Mouse (Mus musculus) layer of hippocampus, adult 9-11 months (tissue): ENCODE data around the gene Uhrf1.

ENCODE experiments used
- DNase-seq: peaks from one replicate; pipeline ENCODE4 v3.0.0; 2022

Uhrf1 gene

DNA sequence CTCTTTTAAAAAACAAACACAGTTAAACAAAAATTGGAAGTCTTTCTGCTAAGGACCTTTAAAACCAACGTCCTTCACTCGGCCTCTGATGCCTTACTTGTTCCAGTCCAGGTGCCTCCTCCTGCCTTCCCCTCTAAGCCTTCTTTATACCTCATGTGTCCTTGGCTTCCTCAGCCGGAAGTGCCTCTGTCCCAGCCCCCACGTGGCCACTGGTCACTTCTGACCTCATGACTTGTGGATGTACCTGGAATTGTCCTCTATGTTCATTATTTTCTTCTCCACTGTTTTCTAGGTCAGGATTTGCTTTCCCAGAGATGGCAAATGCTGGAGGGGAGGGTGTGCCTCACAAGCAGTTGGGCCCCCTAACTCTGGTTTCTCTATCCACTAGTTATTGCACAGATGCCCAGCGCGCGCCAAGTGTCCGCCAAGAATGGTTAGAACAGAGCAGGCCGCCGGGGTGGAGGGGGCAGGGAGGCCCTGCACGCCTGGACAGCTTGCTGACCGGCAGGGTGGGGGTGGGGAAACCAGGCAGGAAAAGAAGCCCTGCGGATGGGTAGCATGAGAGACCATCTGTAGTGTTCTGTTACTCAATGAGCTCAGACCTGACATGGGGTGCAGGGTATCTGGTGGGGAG, 641 bp upstream of the Uhrf1 start:
- no peak for DNase-seq

DNA sequence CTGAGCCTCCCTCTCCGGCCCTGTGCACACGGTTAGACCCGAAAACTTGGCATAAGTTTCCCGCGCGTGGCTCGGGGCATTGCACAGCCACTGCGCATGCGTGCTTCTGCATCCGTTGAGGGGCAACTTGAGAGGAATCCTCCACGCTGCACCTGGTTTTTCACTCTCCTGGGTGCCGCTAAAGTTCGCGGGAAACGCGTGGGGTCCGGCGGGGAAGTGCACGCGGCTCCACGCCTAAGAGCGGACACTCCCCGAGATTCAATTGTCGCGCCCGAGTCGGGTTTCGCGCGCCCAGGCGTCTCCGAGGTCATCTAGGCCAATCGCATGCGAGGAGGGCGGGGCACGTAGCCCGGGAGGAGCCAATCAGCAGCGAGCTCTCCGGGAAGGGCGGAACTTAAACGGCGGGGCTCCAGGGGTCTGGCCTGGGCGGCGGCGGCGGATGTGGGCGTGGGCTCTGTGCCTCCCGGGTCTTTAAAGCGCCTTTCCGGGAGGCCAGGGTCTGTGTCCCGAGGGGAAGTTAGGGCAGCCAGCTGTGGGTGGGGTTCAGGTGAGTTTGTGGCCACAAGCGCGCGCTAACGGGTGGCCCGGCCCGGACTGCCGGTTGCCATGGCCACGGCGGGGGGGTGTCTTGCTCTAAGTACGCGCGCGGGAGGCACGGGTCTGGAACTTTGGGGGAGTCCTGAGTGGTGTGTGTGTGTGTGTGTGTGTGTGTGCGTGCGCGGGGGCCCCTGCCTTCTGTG, 896 bp downstream of the Uhrf1 start:
- peak; percentile 92 for DNase-seq

DNA sequence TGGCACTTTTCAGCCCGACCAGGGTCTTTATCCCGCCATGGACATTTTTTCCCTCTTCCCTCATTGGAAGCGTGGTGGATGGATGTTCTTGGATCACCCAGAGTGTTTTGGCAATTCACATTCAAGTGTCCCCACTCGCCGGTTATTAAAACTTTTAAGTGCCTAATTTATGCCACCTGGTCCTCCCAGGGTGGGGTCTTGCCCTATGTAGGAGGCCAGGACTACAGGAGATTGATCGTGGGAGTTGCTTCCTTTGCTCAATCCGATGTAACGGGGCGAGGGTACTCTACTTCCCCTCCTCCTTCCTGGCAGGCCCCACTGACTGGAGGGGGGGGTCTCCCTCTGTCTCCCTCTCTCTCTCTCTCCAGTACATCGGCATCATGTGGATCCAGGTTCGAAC, 1.6 kb downstream of the Uhrf1 start:
- DNase-seq = no peak

DNA sequence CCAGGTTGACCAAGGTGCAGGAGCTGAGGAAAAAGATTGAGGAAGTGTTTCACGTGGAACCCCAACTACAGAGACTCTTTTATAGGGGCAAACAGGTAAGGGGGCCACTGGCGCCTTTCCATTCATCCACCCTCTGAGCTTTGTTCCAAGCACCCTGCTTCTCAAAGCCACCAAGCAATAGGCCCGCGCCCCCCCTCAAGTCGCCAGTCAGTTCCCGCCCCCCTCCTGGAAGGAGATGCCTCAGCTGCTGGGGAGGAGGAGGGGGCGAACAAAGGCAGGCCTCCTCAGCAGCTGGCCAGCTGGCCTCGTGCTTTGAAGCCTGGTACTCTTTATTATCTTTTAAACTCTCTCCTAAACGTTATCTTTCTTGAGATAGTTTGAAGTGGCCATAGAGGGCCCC, 2.0 kb downstream of the Uhrf1 start:
- DNase-seq = no peak

GRCm38 (mm10) chr17:56305826-56306225, 2.7 kb downstream of the Uhrf1 start:
- DNase-seq = no peak

DNA sequence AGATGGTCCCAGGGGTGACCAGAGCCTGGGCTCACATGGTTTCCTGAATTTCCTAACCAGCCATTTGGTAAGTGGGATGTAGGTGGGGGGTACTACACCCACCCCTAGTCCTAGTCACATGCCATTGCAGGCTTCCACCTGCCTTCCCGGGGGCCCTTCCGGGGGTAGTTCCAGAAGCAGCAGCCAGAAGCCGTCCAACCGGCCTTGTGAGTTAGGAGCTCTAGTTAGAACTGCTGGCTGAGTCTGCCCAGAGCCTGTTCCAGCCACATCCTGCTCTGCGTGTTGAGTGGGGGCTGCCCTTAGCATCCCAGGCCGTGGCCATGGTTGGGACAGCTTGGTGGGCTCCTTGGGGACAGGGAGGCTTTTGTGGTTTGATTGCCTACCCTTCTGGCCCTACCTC, 5.0 kb downstream of the Uhrf1 start:
- DNase-seq = no peak

- DNase-seq = no peak
Observed at GRCm38 (mm10) chr17:56309191-56309945, 6.2 kb downstream of the Uhrf1 start.

GRCm38 (mm10) chr17:56324419-56324818, 21.3 kb downstream of the Uhrf1 start:
- DNase-seq = no peak

GRCm38 (mm10) chr17:56325450-56326152, 22.5 kb downstream of the Uhrf1 start, which contains the start of gene Kdm4b:
Gene Kdm4b, plus strand, starts transcription at chr17:56326062.
- peak; percentile 100 for DNase-seq

GRCm38 (mm10) chr17:56326153-56327147, 23.3 kb downstream of the Uhrf1 start:
- DNase-seq = no peak

- DNase-seq = no peak
Observed at GRCm38 (mm10) chr17:56329267-56329666, 26.1 kb downstream of the Uhrf1 start.

GRCm38 (mm10) chr17:56330345-56330744, 27.2 kb downstream of the Uhrf1 start:
- DNase-seq = no peak

DNA sequence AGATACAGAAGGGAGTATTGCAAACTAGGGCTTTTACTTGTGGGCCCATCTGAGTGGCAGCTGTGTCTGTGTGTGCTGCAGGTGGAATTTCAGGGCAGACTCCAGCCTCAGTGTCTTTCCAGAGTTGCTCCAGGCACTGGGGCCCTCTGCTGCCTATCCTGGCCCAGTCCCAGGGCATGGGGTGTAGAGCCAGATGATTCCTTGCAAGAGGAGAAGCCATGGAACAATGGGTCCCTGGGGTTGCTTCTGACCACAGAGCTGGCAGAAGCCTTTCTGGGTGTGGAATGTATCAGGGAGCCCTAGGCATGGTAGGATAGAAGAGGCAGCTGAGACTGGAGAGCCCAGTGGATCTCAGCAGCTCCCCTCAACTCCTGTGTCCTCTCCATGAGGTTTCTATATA, 28.1 kb downstream of the Uhrf1 start:
- no peak for DNase-seq

DNA sequence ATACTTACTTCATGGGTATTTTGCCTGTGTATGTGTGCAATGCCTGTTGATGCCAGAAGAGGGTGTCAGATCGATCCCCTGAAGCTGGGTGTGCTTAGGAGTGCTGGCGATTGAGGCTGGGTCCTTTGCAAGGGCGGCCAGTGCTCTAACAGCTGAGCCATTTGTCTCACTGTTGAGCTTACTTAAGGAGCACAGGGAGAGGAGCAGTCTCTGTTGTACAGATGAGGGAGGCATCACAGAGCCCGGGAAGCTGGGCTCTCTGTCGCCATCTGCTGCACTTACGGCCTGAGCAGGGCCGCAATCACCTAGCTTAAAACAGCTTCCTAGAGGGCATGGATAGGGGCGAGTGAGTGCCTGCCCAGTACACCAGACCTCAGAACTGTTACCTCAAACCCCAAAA, 29.9 kb downstream of the Uhrf1 start:
- DNase-seq = no peak

GRCm38 (mm10) chr17:56337190-56337589, 34.1 kb downstream of the Uhrf1 start:
- DNase-seq = peak; percentile 45

DNA sequence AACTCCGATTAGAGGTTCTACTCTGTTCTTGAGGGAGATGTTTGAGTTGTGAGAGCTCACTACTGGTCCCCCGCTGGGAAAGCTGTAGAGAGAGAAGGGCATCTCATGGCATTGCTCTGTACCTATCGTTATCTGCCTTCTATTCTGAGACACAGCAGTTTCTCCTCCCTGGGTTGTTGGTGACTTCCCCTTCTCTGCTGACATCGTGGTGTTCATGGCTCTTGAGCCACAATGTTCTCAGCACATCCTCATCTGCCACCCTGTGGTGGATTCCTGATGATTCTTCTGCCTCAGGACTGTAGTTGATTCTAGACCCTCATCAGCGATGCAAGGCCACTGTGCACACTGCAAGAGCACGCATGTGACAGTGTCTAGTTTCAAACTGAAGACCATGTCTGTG, 34.7 kb downstream of the Uhrf1 start:
- DNase-seq = no peak

GRCm38 (mm10) chr17:56338909-56339308, 35.8 kb downstream of the Uhrf1 start:
- no peak for DNase-seq

DNA sequence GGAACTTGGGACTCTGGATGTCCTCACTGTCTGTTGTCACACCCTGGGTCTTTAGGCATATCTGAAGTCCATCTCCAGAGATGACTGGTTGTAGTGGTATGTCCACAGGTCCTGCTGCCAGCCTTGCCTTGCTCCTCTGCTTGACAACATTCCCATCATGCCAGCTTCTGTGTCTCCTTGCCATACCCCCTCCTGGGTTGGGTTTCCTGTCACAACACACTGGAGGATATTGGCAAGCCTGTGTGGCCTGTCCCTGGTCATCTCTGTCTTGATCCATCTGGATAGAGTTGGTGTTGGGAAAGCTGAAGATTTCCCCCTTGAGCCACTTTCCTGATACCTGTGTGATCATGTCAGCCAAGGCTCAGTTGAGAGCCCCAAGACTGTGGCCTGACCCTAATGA, 37.6 kb downstream of the Uhrf1 start:
- DNase-seq = no peak

DNA sequence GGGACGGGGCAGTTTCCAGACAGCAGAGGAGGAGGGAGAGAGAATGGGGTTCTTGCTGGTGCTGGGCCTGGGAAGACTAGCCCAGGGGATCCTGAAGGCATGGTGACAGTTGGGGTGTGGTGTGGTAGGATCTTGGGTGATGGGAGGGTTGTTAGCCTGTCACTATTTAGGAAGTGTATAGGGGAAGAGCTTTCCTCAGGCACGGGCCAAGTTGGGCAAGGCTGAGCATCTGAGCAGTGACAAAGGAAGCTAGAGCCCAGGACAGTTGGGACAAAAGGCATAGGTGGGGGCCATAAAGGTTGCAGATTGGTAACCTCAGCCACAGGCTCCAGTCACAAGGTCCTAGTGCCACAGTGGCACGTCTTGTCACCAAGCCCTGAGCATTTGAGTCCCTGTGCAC, 40.3 kb downstream of the Uhrf1 start:
- DNase-seq = no peak

DNA sequence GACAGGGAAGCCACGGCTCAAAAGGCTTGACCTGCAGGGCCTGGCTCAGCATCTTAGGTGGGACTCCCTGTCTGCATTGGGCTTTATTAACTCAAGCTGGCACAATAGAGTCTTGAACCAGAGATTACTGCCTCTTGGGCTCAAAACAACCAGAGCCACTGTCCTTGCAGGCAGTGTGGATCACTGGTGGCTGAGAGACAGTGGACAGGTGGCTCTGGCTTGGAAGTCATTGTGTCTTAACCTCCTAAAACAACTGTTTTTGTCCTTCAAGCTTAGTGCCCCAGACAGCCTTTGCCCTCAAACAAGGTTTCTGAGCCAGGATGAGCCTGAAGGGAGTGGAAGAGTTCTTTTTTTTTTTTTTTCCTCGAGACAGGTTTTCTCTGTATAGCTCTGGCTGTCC, 42.2 kb downstream of the Uhrf1 start:
- DNase-seq = no peak

DNA sequence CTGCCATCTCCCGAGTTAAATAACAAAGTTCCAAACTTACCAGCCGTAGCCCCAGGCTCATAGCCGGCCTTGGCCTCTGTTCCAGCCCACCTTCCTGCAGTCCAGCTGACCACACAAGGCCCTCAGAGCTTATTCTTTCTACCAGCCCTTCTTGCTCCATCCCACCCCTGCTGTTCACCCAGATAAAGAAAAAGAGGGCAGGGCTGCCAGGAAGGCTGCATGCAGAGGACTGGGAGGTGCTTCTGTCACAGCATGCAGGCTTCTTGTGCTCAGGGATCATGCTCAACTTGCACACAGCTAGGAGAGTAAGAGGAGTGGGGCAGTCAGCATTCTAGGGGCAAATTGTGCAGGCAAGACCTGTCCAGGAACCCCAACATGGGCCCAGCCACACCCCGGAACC, 45.0 kb downstream of the Uhrf1 start:
- no peak for DNase-seq

- no peak for DNase-seq
Observed at GRCm38 (mm10) chr17:56348586-56348985, 45.5 kb downstream of the Uhrf1 start.
